Mouse (Mus musculus): ENCODE measurements at regions not wholly inside any gene's neighbourhood (a gene's known extent, or its start where the extent isn't known, plus 50 kb on each side); places are given as distances from the start of the nearest gene placed in this dataset.

- DNase-seq (ENCODE audit: low spot score in 2 of 2) = no peak
Observed at GRCm38 (mm10) chr6:94340546-94340945, 56.8 kb upstream of the Magi1 start.

DNA sequence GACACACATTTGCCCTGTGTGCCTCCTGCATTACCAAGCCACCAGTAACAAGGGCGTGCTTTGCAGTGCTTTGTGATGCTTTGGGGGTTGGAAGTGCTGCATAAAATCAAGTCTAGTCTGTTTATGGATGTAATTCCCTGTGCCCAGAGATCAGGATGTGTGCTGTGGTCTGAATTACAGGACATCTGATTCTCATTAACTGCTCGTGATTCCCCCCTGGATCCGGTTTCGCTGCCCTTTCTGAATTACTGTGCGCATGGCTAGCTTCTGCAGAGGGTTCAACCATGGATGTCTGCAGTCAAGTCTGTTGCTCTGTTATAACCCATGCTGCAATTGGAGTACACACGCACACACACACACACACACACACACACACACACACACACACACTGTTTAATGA is 52.5 kb upstream of the Magi1 start:
- DNase-seq (ENCODE audit: low spot score in 2 of 2) = no peak

Data from adrenal gland, adult 18-20 months (tissue).